Mouse (Mus musculus) midbrain, embryonic 10.5 days (tissue): ENCODE measurements around the gene Try5. TPM values are rescaled to one million over a fixed set of nuclear protein-coding genes. Genes with fewer than 3 reads are reported as not detected.
"Not testable (repeated sequence)": the region's sequence is repeated elsewhere in the genome, so short reads cannot be mapped to it uniquely, and the experiment has no call there.

Experiments
- DNase-seq: peaks from one replicate; pipeline ENCODE4 v3.0.0-alpha.2; 2017; ENCODE audit warnings: low spot score
- H3K27ac ChIP-seq: fragments of 300-500 bp; sonication (generic); replicated peaks from 2 replicates; pipeline ENCODE4 v1.5.1; 2016; ENCODE audit warnings: mild to moderate bottlenecking
- H3K27me3 ChIP-seq: fragments of 300-500 bp; sonication (generic); 2 replicates; pipeline ENCODE4 v1.6.1; 2016; ENCODE audit warnings: low read depth, mild to moderate bottlenecking; ENCODE audit not compliant: poor library complexity, severe bottlenecking
- H3K36me3 ChIP-seq: fragments of 300-500 bp; sonication (generic); 2 replicates; pipeline ENCODE4 v1.6.1; 2016; ENCODE audit warnings: mild to moderate bottlenecking, moderate library complexity
- H3K4me1 ChIP-seq: fragments of 300-500 bp; sonication (generic); 2 replicates; pipeline ENCODE4 v1.6.1; 2016
- H3K4me3 ChIP-seq: fragments of 300-500 bp; sonication (generic); 2 replicates; pipeline ENCODE4 v1.5.1; 2016; ENCODE audit warnings: mild to moderate bottlenecking, moderate library complexity
- H3K9me3 ChIP-seq: fragments of 300-500 bp; sonication (generic); replicated peaks from 2 replicates; pipeline ENCODE4 v1.6.1; 2016; ENCODE audit warnings: mild to moderate bottlenecking
- WGBS: fragments of 180-500 bp; shearing (Covaris S2); methylation state at CpG from one replicate; pipeline ENCODE4 v1.1.7; 2016; 5-methylcytosine and 5-hydroxymethylcytosine counted together
- polyA plus RNA-seq: library from polyadenylated mRNA; unstranded; fragments of >200 nt; fragmentation: Nextera tagmentation; extraction: Ambion mirVana; gene quantifications from 2 replicates; pipeline ENCODE4 v1.2.1, GENCODE M21; 2016

Gene Try5
- polyA plus RNA-seq = not detected in 2 replicates

DNA sequence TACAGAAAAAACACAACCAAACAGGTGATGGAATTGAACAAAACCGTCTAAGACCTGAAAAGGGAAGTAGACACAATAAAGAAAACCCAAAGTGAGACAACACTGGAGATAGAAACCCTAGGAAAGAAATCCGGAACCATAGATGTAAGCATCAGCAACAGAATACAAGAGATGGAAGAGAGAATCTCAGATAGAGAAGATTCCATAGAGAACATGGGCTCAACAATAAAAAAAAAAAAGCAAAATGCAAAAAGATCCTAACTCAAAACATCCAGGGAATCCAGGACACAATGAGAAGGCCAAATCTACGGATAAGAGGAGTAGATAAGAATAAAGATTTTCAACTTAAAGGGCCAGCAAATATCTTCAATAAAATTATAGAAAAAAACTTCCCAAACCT lies at the start of gene Try5:
Try5 (minus strand) TSS at position 101 of the 400 bp plus-strand sequence.
- WGBS = 88% methylated on average over 3 of the region's 3 CpGs
- H3K36me3 ChIP-seq, H3K27me3 ChIP-seq, H3K27ac ChIP-seq, H3K9me3 ChIP-seq, DNase-seq, H3K4me3 ChIP-seq, H3K4me1 ChIP-seq: not testable (repeated sequence)

- H3K27ac ChIP-seq = no peak within 1 kb of the TSS
- no peak within 1 kb of the TSS for H3K4me3 ChIP-seq
- no peaks in the 10 kb centered on the region for H3K4me1 ChIP-seq
- H3K36me3 ChIP-seq = no peaks in the 10 kb centered on the region
- no peaks in the 10 kb centered on the region for H3K9me3 ChIP-seq
- H3K27me3 ChIP-seq = no peaks in the 10 kb centered on the region
- WGBS = 89% methylated on average over 2 of the region's 2 CpGs
- DNase-seq = no peak
Measured at GRCm38 (mm10) chr6:41353932-41354331, 37.3 kb upstream of the Try5 start, which contains the start of gene Try10. Gene Try10, plus strand, starts transcription at chr6:41354105.

DNA sequence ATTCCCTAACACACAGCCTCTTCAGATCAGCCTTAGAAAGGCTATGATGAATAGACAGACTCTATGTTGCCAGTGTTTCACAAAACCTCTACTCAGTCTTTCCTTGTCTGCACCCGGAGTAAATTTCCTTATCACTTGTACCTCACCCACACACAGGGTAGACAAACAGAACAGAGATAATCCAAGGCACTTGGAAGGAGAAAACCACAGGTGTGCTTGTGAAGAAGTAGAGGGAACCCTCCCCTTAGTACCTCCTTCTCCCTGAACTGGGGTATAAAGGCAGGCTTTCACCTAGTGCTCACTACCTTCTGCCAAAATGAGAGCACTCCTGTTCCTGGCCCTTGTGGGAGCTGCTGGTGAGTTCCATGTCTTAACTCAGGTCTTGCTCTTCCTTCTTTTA lies 14.7 kb downstream of the Try5 start, which contains the start of gene Try4:
Try4 (plus strand) TSS at position 301 of the 400 bp plus-strand sequence.
- H3K4me1 ChIP-seq = no peaks in the 10 kb centered on the region
- no peak within 1 kb of the TSS for H3K4me3 ChIP-seq
- no peak within 1 kb of the TSS for H3K27ac ChIP-seq
- WGBS = 83% methylated on average over 1 of the region's 1 CpGs
- H3K27me3 ChIP-seq = no peaks in the 10 kb centered on the region
- no peaks in the 10 kb centered on the region for H3K36me3 ChIP-seq
- H3K9me3 ChIP-seq = no peaks in the 10 kb centered on the region
- DNase-seq = no peak

DNA sequence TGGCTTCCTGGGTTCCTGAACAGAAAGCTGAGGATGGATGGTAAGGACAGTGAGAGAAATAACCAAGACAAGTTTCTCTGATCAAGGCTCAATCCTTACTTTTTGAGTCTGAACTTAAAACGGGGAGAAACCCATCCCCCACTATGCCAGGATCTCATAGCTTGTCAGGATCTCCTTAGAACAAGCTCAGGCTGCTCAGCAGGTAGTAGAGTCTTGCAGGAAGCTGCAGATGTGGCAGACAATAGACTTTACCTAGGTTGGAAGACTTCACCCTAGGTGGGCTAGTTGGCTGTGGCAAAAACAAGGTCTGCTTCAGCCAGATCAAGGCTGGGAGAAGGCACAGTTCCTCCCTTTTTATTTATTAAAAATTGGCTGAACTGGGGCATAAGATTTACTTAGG lies 18.4 kb downstream of the Try5 start:
- Histone ChIP-seq H3K4me3 (no peak overlapping the region), H3K9me3 (no peaks in the 10 kb centered on the region), H3K4me1 (no peaks in the 10 kb centered on the region), H3K27me3 (no peaks in the 10 kb centered on the region), H3K27ac (no peak overlapping the region), H3K36me3 (no peaks in the 10 kb centered on the region)
- no peak for DNase-seq
- 21% methylated on average over 1 of the region's 1 CpGs for WGBS

DNA sequence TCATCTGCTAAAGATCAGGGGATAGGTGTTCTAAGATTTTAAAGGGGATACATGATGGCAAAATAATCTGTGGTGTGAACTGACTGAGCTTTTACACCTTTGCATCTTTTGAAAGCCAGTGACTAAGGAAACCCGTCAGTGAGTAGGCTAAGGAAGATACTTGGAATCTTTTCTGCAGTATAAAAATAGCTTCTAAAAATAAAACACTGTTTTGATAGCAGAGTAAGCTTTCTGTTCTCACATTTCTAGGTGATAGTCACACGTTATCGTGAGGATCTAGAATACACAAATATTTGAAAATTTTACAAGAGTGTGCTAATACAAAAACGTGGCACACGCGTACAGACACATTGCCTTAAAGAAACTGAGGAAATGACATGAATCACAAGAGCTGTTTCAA lies 50.5 kb downstream of the Try5 start:
- 90% methylated on average over 6 of the region's 6 CpGs for WGBS
- H3K9me3 ChIP-seq = peaks cover 5% of the 10 kb centered on the region; the same call in 1 of the 2 replicates
- no peak for DNase-seq
- no peaks in the 10 kb centered on the region for H3K36me3 ChIP-seq
- H3K4me1 ChIP-seq = no peaks in the 10 kb centered on the region
- no peaks in the 10 kb centered on the region for H3K27me3 ChIP-seq
- H3K4me3 ChIP-seq = no peak overlapping the region
- H3K27ac ChIP-seq = no peak overlapping the region

DNA sequence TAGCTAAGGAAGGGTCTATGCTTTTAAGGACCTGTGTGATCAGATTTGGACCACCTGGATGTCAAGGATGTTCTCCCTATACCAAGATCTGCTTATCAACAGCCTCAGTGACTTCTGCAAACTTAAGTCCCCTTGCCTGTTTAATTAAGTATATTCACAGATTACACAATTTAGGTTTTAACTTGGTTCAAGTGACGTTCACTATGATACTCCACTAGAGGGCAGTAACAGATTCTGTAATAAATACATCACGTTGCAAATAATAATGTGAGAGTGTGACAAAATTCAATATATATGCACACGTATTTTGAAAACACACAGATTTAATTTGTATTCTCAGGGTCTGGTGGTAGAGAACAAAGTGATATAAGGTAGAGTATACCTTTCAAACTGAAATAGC lies 53.8 kb downstream of the Try5 start:
- WGBS = 51% methylated on average over 3 of the region's 3 CpGs
- H3K36me3 ChIP-seq = no peaks in the 10 kb centered on the region
- peaks cover 5% of the 10 kb centered on the region; the same call in 1 of the 2 replicates for H3K9me3 ChIP-seq
- no peak overlapping the region for H3K27ac ChIP-seq
- H3K27me3 ChIP-seq = no peaks in the 10 kb centered on the region
- H3K4me1 ChIP-seq = no peaks in the 10 kb centered on the region
- H3K4me3 ChIP-seq = no peak overlapping the region
- no peak for DNase-seq

Other genes starting within 250 kb of the Try5 start
- not detected in 2 replicates for gene Try4, start 14.6 kb downstream of the Try5 start, polyA plus RNA-seq
- gene Try10, start 37.3 kb upstream of the Try5 start, polyA plus RNA-seq = not detected in 2 replicates
- gene Prss3, start 60.8 kb upstream of the Try5 start, polyA plus RNA-seq = not detected in 2 replicates
- not detected in 2 replicates for gene Gm5771, start 75.5 kb upstream of the Try5 start, polyA plus RNA-seq
- not detected in 2 replicates for gene Gm10334, start 129.3 kb upstream of the Try5 start, polyA plus RNA-seq
- gene Prss1, start 142.1 kb upstream of the Try5 start, polyA plus RNA-seq = not detected in 2 replicates
- gene Prss2, start 204.9 kb upstream of the Try5 start, polyA plus RNA-seq = not detected in 2 replicates